Mouse (Mus musculus) heart, postnatal 0 days (tissue): ENCODE data around the gene Slc1a4.

Experiments
- CTCF ChIP-seq: IDR thresholded peaks from 2 replicates; pipeline ENCODE4 v1.5.1; 2016; ENCODE audit warnings: antibody characterized with exemption, control low read depth, low read depth
- EP300 ChIP-seq: IDR thresholded peaks from 2 replicates; pipeline ENCODE4 v1.6.1; 2016; ENCODE audit warnings: antibody characterized with exemption, low read depth

GRCm38 (mm10) chr11:20331690-20332537, 599 bp downstream of the Slc1a4 start:
- TF ChIP-seq CTCF (no peak), EP300 (no peak)
